In genomic region chr13:113856946-113857345, GRCm38 (mm10) we compare ENCODE assay signal across 20 mouse cellular contexts.
"Had no signal": no experiment of that assay in that cellular context is flagged by ENCODE, and none has a peak within 500 bp of the region (broad histone marks: within the 10 kb centered on the region; RNA-seq: fewer than 3 reads in every experiment).

No protein-coding gene starts in this region.

- H3K9ac ChIP-seq: kidney, embryonic 15.5 days; limb, embryonic 12.5 days; limb, embryonic 15.5 days; lung, embryonic 14.5 days; midbrain, embryonic 13.5 days; neural tube, embryonic 12.5 days; neural tube, embryonic 15.5 days had no signal

- H3K4me1 ChIP-seq: neural tube, embryonic 12.5 days had no signal

- H3K4me2 ChIP-seq: kidney, embryonic 15.5 days; limb, embryonic 12.5 days; limb, embryonic 15.5 days; lung, embryonic 14.5 days; midbrain, embryonic 13.5 days; neural tube, embryonic 12.5 days; neural tube, embryonic 15.5 days had no signal

- DNase-seq: kidney, adult 11 months; kidney, adult 8-10 months; kidney, postnatal 10 days; kidney, postnatal 4 days; left cerebral cortex, postnatal 4 days; lung, embryonic 14.5 days; right cerebral cortex, adult 18-20 months; right cerebral cortex, postnatal 14 days; right cerebral cortex, postnatal 4 days; thymus, adult 18-20 months; thymus, postnatal 36 days had no signal

- H3K36me3 ChIP-seq: kidney, embryonic 15.5 days; limb, embryonic 12.5 days; limb, embryonic 15.5 days; midbrain, embryonic 13.5 days; neural tube, embryonic 12.5 days; neural tube, embryonic 15.5 days had no signal

- H3K27ac ChIP-seq: kidney, embryonic 15.5 days; limb, embryonic 12.5 days; limb, embryonic 15.5 days; macrophage; midbrain, embryonic 13.5 days; neural tube, embryonic 12.5 days; neural tube, embryonic 15.5 days; stomach, postnatal 0 days had no signal

- H3K9me3 ChIP-seq: kidney, embryonic 15.5 days; limb, embryonic 12.5 days; limb, embryonic 15.5 days; midbrain, embryonic 13.5 days; neural tube, embryonic 12.5 days; neural tube, embryonic 15.5 days had no signal

- ATAC-seq: lung, postnatal 0 days; midbrain, embryonic 13.5 days had no signal

- H3K27me3 ChIP-seq: kidney, embryonic 15.5 days; limb, embryonic 12.5 days; limb, embryonic 15.5 days; midbrain, embryonic 13.5 days; neural tube, embryonic 12.5 days; neural tube, embryonic 15.5 days had no signal

- H3K4me3 ChIP-seq: kidney, embryonic 15.5 days; limb, embryonic 12.5 days; limb, embryonic 15.5 days; midbrain, embryonic 13.5 days; neural tube, embryonic 12.5 days; neural tube, embryonic 15.5 days had no signal
